Mouse (Mus musculus): ENCODE measurements around the gene Baiap2l1.

Gene Baiap2l1

DNA sequence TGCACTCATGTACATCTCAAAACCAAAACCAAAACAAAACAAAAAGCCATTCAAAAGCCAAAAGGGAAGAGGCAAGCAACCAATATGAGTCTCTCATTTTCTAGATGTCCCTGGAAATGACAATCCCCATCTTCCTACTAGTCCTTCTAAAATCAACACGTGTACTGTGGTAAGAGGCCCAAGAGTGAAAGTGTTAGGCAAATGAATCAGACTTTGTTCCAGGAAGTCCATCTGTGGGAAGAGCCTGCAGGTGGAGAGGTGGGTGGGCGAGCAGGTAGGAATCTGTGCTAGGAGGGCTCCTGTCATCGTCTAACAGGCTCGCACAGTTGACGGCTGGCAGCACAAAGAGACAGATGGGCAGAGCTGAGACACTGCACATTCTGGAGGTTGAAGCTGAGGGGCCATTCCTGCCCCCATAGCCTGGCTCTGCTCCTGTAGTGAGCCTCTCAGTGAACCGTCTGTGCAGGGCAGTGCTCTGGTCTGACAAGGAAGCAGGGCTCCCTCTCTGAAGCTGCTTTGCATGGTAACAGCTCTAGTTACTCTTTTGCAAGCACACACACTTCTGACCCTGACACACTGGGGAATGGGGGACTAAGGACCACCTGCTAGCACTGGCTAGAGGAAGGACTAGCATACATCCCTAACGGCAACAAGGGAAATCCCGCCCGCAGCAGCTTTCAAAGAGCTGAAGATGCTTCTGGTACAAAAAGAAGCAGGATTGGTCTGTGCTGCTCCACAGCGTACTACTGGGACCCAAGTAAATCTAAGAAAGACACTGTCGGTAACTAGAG is 75.2 kb downstream of the Baiap2l1 start:
- DNase-seq: no peak

DNA sequence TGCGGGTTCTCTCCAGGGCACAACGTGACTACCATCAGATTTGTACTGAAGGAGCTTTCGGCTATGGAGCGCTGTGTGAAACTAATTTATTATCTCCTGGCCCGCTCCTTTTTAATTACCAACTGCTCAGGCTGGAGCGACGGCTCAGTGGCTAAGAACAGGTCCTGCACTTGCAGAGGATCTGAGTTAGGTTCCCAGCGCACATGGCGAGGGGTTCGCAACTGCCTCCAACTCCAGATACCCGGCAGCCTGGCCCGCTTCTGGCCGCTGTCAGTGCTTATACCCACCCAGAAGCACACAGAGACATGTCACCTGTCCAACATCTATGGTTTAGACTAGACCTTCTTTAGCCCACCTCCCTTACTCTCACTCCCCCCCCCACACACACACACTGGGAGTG is 78.0 kb downstream of the Baiap2l1 start:
- DNase-seq: no peak

DNA sequence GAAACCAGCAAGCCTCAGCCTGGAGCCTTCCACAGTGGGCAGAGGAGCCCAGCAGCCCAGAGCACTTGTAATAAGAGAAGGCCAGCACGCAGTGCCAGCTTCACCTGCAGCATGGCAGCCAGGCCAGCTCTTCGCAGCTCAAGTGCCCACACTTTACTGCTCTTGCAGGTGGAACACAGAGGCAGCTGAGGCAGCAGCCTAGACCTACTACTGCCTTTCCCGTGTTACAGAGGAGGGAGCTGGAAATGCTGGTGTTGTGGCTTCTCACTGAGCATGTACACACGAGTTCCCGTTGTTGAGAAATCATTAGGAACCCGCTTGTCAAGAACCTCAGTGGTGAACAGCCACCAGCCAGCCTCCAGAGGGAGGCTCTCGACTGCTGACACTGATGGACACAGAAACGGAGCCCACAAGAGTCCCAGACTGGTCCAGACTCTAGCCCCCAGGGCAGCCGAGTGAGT is 78.8 kb downstream of the Baiap2l1 start:
- no peak for DNase-seq

DNA sequence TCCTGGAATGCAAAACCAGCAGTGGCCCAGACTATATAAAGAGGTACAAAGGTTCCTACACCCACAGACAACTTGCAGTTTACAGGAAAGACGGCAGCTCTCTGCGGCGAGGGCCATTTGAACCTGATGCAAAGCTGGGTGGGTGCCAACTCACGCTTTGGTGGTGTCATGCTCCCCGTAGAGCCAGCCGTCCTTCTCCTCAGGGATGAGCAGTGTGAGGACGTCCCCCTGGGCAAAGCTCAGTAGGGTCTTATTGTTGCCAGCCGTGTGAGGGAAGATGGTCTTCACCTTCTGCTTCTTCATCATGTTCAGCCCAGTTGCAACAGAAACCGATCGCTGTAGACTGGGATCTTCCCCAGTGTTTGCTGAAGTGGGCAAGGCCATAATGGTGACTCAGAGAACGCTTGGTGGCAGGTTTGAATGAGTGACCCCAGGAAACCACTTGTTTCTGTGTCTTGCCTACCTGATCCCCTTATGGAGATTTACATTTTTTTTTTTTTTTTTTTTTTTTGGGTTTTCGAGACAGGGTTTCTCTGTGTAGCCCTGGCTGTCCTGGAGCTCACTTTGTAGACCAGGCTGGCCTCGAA is 79.4 kb downstream of the Baiap2l1 start:
- no peak for DNase-seq

DNA sequence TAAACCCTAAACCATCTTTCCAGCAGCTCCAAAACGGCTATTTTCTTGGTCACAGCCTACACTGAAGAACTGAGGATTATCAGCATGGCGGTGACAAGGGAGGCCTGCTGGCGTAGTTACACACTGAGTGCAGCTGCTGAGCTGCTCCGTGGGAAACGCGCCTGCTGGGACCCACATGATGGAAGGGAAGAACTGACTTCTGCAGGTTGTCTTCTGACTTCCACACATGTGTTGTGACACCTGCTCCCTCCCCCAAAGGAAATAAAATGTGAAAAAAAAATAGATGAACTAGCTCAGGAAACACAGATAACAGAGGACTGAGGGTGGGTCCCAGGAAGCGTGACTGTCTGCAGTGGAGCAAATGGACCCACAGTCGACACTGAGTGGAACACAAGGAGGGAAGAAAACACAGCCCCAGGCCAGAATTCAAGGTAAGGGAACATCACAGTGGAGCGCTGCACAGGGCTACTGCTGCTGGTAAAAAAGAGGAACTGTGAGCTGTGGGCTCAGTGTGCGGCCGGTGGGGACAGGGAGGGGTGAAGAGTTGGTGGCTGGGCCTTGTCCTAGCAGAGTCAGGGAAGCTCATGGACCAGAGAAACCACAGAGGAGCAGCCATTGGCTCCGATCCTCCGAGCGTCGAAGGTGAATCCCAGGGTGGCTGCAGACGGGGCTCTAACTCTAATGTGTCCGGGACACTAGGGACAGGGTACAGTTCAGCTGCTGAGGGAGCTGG is 80.8 kb downstream of the Baiap2l1 start:
- no peak for DNase-seq

DNA sequence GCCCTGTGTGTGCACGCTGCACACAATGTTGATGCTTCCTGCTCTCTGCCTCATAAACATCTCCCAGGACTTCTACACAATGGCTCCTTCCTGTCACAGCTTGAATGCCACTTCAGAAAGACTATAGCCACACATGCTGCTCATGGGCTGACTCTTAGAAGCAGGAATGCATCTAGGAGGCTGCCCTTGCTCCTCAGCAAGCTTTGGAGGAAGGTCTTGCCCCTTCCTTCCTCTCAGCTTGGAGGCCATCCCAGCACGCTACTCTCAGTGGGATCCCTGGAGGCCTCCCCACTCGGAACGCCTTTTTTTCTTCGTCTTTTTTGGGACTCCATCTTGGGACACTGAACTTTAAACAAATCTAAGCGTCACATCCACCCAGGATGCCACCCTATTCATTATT is 83.0 kb downstream of the Baiap2l1 start:
- no peak for DNase-seq

DNA sequence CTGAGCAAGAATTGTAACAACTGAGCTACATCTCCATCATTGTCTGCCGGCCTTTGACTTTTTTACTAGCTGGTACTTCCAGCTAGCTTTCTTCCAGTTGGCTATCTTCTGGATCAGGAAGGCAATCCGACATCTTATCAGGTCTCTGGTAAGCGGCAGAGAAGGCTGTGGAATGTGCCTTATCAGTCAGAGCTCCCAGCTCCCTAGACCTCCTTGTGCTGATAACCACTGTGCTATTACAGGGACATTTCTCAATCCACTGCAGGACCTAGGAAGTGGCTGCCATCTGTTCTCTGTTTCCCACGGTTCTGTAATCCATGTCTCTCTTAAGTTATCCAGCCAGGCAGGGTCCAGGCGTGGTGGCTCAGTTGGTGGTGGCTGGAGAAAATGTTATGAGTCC is 86.1 kb downstream of the Baiap2l1 start:
- DNase-seq: no peak

DNA sequence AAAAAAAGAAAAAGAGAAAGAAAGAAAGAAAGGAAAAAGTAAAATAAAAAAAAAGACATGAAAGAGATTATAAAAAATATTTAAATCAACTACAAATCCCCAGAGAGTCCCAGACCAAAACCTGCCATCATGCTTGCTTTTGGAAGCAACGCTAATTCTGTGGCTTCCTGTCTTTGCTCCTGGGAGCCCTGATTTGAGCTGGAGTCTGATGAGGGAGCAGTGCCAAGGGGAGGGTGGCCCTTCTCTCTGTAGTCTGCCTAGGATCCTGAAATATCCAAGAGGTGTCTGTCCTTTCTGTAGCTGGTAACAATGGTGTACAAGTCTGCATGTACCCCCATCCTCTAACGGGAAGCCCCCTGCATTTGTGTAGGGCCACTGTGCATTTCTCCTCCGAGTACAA is 86.8 kb downstream of the Baiap2l1 start:
- no peak for DNase-seq

DNA sequence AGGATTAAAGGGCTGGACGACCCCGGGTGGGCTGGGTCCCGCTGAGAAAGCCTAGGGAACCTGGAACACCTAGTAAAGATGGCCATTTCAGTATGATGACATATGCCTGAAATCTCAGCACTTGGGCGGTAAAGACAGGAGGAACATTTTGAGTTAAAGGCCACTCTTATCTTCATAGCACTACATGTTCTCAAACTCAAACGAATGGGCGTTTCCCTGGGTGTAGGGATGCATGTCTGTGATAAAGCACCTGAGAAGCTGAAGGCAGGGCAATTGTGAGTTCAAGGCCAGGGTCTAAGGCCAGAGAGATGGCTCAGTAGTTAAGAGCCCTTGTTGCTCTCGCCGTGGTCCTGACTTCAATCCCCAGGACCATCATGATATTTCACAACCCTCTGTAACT is 87.5 kb downstream of the Baiap2l1 start:
- DNase-seq: no peak

DNA sequence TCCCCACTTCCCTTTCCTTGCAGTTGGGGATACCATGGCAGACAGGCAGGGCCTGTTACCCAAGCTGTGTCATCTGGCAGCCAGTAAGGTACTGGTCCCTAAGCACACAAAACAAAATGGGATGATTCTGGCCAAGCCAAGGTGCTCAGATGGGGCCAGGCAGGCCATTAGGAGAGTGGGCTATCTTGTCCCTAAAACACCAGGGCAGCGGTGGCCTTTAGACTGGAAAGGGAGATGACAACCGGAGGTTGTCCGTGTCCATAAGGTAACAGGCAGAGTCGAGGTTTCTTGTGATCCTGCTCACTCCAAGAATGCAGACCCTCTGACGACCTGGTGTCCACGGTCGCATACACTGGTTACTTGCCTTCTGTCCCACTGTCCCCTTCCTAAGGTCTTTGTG is 88.0 kb downstream of the Baiap2l1 start:
- DNase-seq: no peak

DNA sequence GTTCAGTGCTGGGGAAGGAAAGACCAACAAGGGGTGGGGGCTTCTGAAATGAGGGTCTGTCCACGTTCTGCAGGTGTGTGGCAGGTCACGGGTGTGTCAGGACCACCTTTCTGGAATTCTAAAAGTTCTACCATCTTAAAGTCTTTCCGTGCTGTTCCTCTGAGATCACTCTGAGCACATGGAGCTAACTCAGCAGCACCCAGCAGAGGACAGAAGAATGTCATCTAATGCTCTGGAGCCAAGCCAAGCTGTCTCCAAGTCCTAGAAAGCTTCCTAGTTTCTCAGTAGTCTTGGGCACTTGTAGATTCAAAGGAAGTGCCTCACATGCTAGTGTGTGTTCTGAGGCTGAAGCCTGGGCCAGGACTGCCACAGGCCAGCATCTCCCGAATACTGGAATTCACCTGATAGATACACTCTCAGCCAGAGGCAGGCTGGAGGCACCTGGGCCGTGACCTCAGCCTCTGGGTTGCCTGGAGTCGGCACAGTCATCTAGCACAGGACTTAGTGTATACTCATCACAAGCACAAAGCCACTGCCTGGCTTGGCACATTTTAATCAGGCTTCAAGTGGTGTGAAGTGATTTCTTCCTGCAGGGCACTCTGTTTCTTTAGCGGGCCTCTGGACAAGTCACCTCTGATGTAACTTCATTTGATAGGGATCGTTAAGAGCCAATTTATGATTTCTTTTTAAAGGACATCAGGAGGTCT is 90.2 kb downstream of the Baiap2l1 start:
- DNase-seq: no peak

DNA sequence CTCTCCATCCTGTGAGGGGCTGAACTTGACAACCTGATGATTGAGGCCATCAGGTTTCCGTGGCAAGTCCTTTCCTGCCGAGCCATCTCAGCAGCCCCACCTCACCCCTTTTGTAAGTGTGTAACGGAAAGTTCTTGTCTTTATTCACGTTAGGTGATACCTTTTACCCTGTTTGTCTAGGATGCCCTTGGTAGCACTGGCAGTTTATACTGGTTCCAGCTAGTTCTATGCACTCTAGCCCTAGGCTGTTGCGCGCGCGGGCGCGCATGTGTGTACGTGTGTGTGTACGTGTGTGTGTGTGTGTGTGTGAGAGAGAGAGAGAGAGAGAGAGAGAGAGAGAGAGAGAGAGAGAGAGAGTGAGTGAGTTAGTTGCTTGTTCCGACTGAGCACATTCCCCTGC is 94.4 kb downstream of the Baiap2l1 start:
- DNase-seq: no peak

DNA sequence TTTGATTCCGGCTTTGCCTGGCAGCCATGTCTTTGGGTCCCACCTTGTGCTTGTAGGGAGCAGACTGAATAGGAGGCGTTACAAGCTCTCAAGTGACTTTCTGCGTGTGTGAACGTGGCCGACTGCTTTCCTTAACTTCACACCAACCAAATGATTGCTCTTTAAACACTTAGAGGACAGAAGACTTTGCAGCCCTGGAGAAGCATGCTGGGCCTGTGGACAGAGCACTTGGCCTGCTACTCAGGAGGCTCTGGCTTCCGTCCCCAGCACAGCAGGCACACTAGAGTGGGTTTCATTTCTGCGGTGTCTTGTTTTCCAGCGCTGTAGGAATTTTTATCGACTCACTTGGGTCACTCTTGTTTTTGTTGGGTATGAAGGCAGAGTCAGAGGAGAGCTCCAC is 94.8 kb downstream of the Baiap2l1 start:
- no peak for DNase-seq

DNA sequence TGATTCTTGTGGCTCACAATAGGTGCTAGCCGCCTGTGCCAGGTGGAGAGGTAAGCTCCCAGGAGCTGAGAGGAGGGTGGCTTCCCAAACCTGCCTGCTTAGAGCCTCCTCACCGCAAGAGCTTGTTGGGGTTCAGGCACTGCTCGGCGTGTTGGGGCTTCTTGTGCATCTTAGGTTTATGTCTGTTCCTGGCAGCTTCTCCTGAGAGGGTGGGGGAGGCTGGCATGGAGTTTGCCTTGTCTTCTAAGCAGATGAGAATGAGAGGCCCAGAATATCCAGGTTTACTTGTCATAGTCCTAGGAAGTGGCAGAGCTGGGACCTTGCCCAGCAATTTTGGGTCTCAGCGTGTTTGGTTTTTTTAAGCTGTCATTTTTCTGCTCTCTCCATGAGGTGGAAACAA is 96.1 kb downstream of the Baiap2l1 start:
- no peak for DNase-seq

DNA sequence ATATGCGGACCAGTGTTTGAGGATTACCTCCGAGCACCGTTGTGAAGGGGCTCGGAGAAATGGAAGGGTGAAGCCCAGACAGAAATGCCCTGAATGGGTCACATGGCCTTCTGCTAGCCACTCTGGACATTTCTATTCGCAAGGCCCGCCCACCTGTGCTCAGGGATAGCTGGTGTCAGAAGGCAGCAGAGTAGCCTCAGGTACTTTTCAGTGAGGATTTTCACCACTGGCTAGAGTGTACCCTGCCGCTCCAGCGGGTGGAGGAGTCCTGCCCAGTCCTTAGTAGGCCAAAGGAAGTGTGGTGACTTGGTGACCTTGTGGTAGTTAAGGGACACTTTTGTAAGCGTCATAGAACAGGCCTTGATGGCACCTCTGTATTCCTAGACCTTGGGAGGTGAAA is 96.6 kb downstream of the Baiap2l1 start:
- DNase-seq: no peak

DNA sequence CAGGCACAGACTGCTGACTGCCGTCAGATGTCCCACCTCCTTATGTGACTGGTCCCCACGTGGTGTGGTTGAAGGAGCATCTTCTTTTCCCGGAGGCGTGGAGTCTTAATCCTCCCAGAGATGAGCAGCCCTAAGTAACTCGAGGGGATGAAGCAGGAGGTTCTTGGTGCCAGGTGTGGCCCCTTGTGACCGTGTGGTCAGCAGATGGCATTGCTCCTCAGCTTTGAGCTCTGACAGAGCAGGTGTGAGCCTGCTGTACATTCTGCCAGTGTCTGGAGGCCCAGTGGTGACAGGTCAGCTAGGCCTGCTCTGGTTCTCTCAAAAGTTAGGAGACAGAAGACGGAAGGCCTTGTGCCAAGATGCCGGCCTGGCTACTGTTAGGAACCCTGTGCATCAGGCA is 97.4 kb downstream of the Baiap2l1 start:
- no peak for DNase-seq

DNA sequence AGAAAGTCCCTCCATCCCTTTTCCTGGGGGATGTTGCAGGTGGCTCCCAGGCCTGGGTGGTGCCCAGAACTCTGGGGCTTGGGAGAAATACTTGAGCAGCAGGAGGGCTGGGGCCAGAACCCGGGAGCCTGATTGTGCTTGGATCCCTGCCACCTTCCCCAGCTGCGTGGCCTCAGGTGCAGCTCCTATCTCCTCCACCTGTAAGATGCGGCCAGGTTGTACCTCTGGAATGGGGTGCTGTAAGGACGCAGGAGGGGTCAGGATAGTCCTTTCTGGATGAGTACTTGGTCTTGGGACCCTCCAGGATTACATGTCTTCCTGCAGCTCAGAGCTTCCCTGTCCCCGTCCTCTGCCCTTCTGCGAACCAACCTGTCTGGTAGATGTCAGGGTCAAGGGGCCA is 98.7 kb downstream of the Baiap2l1 start:
- no peak for DNase-seq

DNA sequence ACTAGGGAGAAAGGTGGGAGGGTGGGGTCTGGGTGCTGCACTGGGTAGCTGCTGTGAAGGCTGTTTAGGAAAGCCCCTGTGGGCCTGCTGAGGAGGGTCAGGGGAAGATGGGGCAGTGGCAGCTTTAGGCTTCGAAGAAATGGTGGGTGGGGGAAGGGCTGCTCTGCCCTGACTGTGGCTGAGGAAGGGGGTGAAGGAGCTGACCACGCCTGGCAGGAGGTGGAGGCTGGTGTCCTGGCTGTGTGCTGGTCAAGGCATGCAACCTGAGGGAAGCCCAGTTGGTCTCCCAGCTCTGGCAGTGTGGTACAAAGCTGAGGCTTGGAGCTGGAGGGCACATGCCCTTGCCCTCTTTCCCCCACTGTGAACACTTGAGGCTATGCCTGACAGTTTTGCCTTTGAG is 99.2 kb downstream of the Baiap2l1 start:
- no peak for DNase-seq

DNA sequence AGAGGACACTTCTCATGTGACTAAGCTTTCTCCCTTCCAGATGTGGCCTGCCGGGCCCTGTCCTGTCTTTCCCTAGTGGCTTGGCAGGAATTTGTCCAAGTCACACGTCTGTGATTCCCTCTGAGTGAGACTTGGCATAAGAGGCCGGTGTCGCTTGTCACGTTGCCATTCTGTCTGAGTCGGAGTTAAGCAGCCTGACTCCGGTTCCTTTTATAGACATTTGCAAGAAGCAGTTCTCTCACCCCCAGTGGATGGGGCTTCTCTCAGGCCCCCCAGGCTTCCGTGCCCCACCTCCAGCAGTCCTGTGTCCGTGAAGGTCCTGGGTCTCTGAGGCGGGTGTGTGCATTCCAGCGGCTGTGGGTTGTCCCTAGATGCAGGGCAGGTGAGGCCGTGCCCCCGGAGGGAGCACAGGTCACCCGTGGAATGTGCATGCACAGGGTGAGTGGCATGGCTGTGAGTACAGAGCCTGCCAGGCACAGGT is 99.7 kb downstream of the Baiap2l1 start:
- no peak for DNase-seq

DNA sequence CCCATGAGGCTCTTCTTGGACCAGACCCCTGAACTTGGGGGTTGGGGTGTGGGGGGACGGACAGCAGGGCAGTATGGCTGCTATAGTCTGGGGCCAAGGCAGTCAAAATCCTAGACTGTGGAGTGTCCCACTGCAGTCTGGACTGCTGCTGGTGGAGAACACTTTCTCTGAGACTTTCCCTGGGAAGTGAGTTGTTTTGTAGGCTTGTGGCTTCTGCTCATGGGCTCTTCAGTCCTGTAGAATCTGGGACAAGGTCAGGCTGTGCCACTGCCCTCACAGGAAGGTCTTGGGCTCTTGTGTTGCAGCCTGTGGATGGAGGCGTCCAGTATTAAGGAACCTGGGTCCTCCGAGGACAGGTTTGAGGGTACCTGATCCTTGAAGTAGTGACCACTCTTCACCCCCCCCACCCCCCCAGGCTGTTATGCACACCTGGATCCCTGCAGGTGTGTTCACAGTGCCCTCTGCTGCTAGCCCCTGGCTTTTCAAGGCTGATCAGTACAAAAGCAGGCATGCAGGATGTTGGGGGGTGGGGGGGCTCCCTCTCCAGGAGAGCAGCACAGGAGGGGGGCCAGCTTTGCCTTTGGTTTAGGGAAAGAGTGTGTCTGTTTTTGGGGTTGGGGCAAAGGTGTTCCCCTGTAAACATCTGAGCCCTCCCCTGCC is 100.3 kb downstream of the Baiap2l1 start:
- DNase-seq: no peak

DNA sequence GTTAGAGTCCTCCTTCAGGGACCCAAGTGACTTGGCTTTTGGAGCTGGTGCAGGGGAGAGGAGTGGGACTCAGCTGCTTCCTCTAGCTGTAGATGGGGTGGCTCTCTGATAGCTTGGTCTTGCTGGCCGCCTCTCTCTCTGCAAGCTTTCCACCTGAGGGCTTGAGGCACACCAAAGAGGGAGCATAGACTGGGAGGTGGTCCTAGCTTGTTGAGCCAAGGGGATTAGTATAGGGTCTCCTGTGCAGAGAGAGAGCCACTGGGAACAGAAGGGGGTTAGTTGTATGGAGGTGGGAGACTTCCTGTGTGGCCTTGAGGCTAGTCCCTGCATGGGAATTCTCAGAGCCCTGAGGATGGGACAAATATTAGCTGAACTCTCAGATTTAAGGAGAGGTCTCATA is 101.0 kb downstream of the Baiap2l1 start:
- DNase-seq: no peak

DNA sequence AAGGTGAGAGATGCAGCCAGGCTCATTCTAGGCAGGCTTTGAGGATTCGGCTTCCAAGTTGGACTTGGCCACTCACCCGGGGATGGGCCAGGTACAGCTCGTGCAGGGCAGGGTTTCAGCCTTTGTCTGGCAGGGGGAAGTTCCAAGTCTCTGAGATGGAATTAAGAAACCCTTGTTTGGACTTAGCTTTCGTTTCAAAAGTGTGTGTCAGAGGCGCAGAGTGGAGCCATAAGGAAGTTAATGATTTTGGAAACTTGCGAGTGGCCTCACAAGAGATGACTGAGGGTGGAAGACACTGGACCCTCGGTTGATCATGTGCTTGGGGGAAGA is 101.4 kb downstream of the Baiap2l1 start:
- no peak for DNase-seq

Measured in thymus, adult 18-20 months (tissue).